Mouse (Mus musculus) lung, postnatal 0 days (tissue): ENCODE results near the gene Rbsn.

Source experiments
- CTCF ChIP-seq: IDR thresholded peaks from 2 replicates; pipeline ENCODE4 v1.5.1; 2016; ENCODE audit warnings: antibody characterized with exemption, mild to moderate bottlenecking
- EP300 ChIP-seq: IDR thresholded peaks from 2 replicates; pipeline ENCODE4 v1.6.1; 2016; ENCODE audit warnings: antibody characterized with exemption, mild to moderate bottlenecking, control low read depth

- TF ChIP-seq CTCF, result no peak
- TF ChIP-seq EP300, result no peak
Measured at GRCm38 (mm10) chr6:92176450-92176849, 38.3 kb downstream of the Rbsn start.
